Mouse (Mus musculus): ENCODE measurements at regions not wholly inside any gene's neighbourhood (a gene's known extent, or its start where the extent isn't known, plus 50 kb on each side); places are given as distances from the start of the nearest gene placed in this dataset.

DNA sequence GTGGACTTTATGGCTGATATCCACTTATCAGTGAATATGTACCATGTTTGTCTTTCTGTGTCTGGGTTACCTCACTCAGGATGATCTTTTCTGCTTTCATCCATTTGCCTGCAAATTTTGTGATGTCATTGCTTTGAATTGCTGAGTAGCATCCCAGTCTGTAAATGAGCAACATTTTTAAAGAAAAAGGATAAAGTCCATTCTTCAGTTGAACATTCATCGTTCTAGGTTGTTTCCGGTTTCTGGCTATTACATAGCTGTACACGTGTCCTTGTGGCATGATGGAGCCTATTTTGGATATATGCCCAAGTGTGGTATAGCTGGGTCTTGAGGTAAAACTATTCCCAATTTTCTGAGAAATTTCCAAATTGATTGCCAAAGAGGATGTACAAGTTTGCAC is 107.9 kb upstream of the Ccdc122 start:
- H3K4me3 ChIP-seq (replicated peaks; ENCODE audit: low read length): no peak overlapping the region
- TF ChIP-seq NANOG (IDR thresholded peaks at IDR 0.05; ENCODE audit: borderline replicate concordance, low read length): no peak
- TF ChIP-seq CTCF (conservative IDR thresholded peaks at IDR 0.05; ENCODE audit: low read length): no peak
- no peak for TF ChIP-seq POU5F1 (IDR thresholded peaks at IDR 0.05; ENCODE audit: borderline replicate concordance, low read length)

DNA sequence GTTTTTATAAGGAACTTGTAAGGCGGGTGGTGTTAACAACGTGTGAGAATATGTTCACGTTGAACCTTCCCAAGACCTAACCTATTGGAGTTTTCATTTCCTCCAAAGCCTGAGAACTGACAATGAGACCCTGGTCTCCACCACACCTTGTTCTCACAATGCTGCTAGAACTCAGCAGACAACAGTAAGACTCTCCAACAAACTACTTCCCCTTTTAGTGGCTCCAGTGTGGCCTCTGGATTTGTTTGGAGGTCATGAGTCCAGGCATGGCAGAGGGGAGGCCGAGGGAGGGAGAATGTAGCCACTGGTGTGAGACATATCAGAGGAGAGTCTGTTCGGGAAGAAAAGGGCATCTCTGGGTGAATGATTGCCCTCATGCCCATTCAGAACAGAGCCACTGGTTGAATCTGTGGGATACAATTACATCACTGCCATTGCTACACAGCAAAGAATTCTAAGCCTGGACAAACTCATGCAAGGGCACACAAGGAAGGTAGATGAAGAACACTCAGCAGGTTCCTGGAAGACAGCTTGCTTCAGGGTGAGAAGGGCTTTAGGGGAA is 109.2 kb upstream of the Ccdc122 start:
- TF ChIP-seq POU5F1 (IDR thresholded peaks at IDR 0.05; ENCODE audit: borderline replicate concordance, low read length) (no peak), CTCF (conservative IDR thresholded peaks at IDR 0.05; ENCODE audit: low read length) (no peak), NANOG (IDR thresholded peaks at IDR 0.05; ENCODE audit: borderline replicate concordance, low read length) (no peak)
- Histone ChIP-seq H3K4me1 (replicated peaks; ENCODE audit: low read depth, low read length) (no peaks in the 10 kb centered on the region), H3K36me3 (ENCODE audit: insufficient read depth, low read length) (no peaks in the 10 kb centered on the region), H3K4me3 (replicated peaks; ENCODE audit: low read length) (no peak overlapping the region), H3K27me3 (ENCODE audit: insufficient read depth, low read length) (no peaks in the 10 kb centered on the region), H3K9me3 (ENCODE audit: low read length) (no peaks in the 10 kb centered on the region)

More for the DNA sequence above, 107.9 kb upstream of the Ccdc122 start:
- no peaks in the 10 kb centered on the region for H3K36me3 ChIP-seq (ENCODE audit: insufficient read depth, low read length)
- no peaks in the 10 kb centered on the region for H3K4me1 ChIP-seq (replicated peaks; ENCODE audit: low read depth, low read length)
- no peaks in the 10 kb centered on the region for H3K9me3 ChIP-seq (ENCODE audit: low read length)
- no peaks in the 10 kb centered on the region for H3K27me3 ChIP-seq (ENCODE audit: insufficient read depth, low read length)

DNA sequence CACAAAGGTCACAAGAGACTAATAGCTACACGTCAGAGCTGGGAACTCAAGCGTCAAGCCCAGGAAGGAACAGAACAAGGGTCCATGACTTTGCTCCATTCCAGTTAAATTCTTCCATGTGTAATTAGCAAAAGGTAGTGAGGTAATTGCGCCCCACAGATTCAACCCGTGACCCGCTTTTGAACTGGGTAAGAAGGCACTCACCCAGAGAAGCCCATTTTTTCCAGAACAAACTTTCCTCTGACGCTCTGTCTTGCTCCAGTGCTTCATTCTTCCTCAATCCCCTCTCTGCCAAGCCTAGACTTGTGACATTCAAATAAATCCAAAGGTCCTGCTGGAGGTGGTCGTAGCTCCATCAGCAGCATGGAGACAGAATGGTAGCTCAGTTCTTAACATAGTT is 110.2 kb upstream of the Ccdc122 start:
- Histone ChIP-seq H3K4me3 (replicated peaks; ENCODE audit: low read length) (no peak overlapping the region), H3K9me3 (ENCODE audit: low read length) (no peaks in the 10 kb centered on the region), H3K4me1 (replicated peaks; ENCODE audit: low read depth, low read length) (no peaks in the 10 kb centered on the region), H3K27me3 (ENCODE audit: insufficient read depth, low read length) (no peaks in the 10 kb centered on the region), H3K36me3 (ENCODE audit: insufficient read depth, low read length) (no peaks in the 10 kb centered on the region)
- TF ChIP-seq NANOG (IDR thresholded peaks at IDR 0.05; ENCODE audit: borderline replicate concordance, low read length) (no peak), POU5F1 (IDR thresholded peaks at IDR 0.05; ENCODE audit: borderline replicate concordance, low read length) (no peak), CTCF (conservative IDR thresholded peaks at IDR 0.05; ENCODE audit: low read length) (no peak)

DNA sequence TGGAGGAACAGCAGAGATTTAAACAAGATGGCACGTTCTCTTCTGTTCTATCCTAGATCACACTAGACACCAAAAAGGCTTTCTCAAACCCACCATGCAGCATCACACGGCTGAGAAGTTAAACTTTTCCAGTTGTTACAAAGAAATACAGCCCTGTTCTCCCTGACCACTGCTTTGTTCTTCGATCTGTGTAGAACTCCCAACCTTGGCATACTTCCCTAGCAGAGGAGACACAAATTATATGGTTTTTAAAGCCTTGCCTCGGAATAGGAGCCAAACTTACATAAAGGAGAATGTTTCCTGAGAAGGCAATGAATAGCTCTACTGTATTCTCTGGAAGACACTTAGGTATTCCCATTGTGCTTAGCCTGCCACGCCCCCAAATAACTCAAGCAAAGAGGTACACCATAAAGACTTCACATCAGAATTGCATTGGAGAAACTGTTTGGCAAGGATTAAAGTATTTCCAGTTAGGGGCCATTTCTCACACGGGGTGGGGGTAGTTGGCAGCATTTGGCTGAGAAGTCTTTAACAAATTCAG is 114.1 kb upstream of the Ccdc122 start:
- no peaks in the 10 kb centered on the region for H3K4me1 ChIP-seq (replicated peaks; ENCODE audit: low read depth, low read length)
- no peak for TF ChIP-seq CTCF (conservative IDR thresholded peaks at IDR 0.05; ENCODE audit: low read length)
- no peak for TF ChIP-seq POU5F1 (IDR thresholded peaks at IDR 0.05; ENCODE audit: borderline replicate concordance, low read length)
- TF ChIP-seq NANOG (IDR thresholded peaks at IDR 0.05; ENCODE audit: borderline replicate concordance, low read length): no peak
- H3K27me3 ChIP-seq (ENCODE audit: insufficient read depth, low read length): no peaks in the 10 kb centered on the region
- no peaks in the 10 kb centered on the region for H3K9me3 ChIP-seq (ENCODE audit: low read length)
- no peaks in the 10 kb centered on the region for H3K36me3 ChIP-seq (ENCODE audit: insufficient read depth, low read length)
- H3K4me3 ChIP-seq (replicated peaks; ENCODE audit: low read length): no peak overlapping the region

DNA sequence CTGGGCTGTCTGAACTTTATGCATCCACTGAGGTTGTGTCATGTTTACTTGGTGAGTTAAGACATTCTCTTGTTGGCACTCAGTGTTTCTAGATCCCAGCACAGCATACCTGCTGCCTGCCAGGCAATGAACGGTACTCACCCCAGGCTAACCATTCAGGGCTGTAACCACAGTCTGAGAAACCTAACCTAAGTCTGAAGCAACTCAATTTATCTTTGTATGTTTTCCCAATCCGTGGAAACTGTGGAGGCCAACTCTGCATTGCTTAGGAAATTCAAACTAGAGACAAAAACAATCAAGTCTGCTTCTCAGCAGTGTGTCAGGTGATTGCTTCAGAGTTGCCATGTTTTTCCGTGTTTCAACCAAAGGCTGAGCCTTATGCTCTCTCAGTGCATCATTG is 118.5 kb upstream of the Ccdc122 start:
- Histone ChIP-seq H3K4me3 (replicated peaks; ENCODE audit: low read length) (no peak overlapping the region), H3K36me3 (ENCODE audit: insufficient read depth, low read length) (no peaks in the 10 kb centered on the region), H3K27me3 (ENCODE audit: insufficient read depth, low read length) (0 out of 2 replicates have a peak, but pooled peaks cover 4% of the 10 kb centered on the region), H3K4me1 (replicated peaks; ENCODE audit: low read depth, low read length) (no peaks in the 10 kb centered on the region), H3K9me3 (ENCODE audit: low read length) (no peaks in the 10 kb centered on the region)
- TF ChIP-seq POU5F1 (IDR thresholded peaks at IDR 0.05; ENCODE audit: borderline replicate concordance, low read length) (no peak), NANOG (IDR thresholded peaks at IDR 0.05; ENCODE audit: borderline replicate concordance, low read length) (no peak), CTCF (conservative IDR thresholded peaks at IDR 0.05; ENCODE audit: low read length) (no peak)

DNA sequence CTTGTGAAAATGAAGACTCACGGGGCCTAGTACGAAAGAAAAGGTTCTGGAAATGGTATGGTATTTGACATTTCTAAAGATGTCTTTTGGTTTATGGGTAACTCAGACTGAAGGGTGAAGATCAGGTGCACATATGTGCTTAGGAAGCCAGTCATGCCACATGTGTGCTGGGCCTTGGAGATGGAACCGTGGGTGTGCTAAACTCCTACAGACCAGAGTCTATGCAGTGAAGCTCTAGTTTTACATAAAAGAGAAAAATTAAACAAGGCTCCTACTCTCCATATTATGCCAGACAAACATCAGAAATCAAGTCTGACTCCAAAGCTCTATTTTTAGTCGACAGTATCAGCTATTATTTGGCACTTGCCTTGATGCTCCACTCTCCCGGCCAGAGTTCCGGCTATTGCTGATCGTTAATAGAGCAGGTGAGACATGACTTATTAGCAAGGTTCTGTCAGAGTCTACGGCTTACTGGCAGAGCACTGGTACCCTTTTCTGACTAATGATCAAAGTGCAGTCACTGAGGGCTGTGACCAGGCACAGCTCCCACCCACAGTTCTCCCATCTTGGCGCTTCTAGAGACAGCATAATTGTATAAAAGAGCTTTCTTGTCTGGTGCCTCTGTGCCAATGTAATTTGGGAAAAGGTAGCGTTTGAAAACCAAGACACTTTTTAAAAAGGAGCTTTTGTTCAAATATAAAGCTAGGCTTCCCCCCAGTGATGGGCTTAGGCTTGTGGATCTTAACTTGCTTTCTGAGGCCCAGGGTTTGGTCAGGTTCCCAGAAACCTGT is 119.2 kb upstream of the Ccdc122 start:
- no peaks in the 10 kb centered on the region for H3K4me1 ChIP-seq (replicated peaks; ENCODE audit: low read depth, low read length)
- 0 out of 2 replicates have a peak, but pooled peaks cover 4% of the 10 kb centered on the region for H3K27me3 ChIP-seq (ENCODE audit: insufficient read depth, low read length)
- no peaks in the 10 kb centered on the region for H3K9me3 ChIP-seq (ENCODE audit: low read length)
- TF ChIP-seq CTCF (conservative IDR thresholded peaks at IDR 0.05; ENCODE audit: low read length): no peak
- no peak for TF ChIP-seq NANOG (IDR thresholded peaks at IDR 0.05; ENCODE audit: borderline replicate concordance, low read length)
- no peak for TF ChIP-seq POU5F1 (IDR thresholded peaks at IDR 0.05; ENCODE audit: borderline replicate concordance, low read length)
- H3K4me3 ChIP-seq (replicated peaks; ENCODE audit: low read length): no peak overlapping the region
- no peaks in the 10 kb centered on the region for H3K36me3 ChIP-seq (ENCODE audit: insufficient read depth, low read length)

DNA sequence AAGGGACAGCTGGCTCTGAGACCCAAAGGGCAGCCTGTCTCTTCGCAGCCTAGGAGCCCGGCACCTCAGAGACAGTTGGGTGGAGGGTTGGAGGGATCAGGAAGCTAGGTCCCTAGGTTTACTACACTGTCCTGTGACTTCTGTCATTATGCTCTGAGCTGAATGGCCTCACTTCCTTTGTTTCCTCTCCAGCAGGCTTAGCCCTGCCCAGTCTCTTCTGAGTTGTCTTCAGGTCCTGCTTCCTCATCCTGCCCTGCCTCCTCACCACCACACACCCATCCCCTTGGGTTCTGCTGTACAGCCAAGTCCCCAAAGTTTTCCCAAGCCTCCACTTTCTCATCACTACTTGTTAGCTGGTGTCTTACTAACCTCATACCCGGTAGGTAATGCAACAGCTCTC is 122.7 kb upstream of the Ccdc122 start:
- H3K9me3 ChIP-seq (ENCODE audit: low read length): no peaks in the 10 kb centered on the region
- 0 out of 2 replicates have a peak, but pooled peaks cover 4% of the 10 kb centered on the region for H3K27me3 ChIP-seq (ENCODE audit: insufficient read depth, low read length)
- H3K4me1 ChIP-seq (replicated peaks; ENCODE audit: low read depth, low read length): no peaks in the 10 kb centered on the region
- no peak overlapping the region for H3K4me3 ChIP-seq (replicated peaks; ENCODE audit: low read length)
- TF ChIP-seq CTCF (conservative IDR thresholded peaks at IDR 0.05; ENCODE audit: low read length) (no peak), POU5F1 (IDR thresholded peaks at IDR 0.05; ENCODE audit: borderline replicate concordance, low read length) (no peak), NANOG (IDR thresholded peaks at IDR 0.05; ENCODE audit: borderline replicate concordance, low read length) (no peak)
- no peaks in the 10 kb centered on the region for H3K36me3 ChIP-seq (ENCODE audit: insufficient read depth, low read length)

DNA sequence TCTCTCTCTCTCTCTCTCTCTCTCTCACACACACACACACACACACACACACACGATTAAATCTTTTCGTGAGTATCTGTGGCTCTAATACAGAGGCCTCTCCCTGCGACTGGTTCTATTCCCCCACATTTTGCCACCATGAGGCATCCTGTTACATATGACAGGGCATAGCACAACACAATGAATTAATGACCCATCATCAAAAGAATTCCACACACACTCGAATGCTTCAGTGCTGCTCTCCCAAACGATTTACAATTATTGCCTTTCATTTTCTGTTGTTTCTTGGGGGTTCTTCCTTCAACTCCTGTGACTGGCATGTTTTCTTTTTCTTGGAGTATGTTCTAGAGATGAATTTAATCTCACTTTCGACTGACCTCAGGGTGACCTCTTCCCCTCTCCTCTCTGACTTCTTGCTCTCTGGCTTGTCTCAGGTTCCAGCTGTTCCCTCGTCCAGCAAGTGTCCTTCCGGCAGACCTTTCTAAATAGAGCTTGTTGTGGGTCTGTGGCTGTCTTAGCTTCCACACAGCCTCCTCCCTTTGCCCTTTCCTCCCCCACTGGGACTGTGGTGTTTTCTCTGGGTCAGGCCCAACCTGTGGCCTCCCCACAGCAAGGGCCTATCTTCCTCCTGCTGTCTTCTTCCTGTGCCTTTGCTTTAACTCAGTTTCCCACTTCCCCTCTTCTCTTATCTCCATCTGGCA is 124.1 kb upstream of the Ccdc122 start:
- 0 out of 2 replicates have a peak, but pooled peaks cover 4% of the 10 kb centered on the region for H3K27me3 ChIP-seq (ENCODE audit: insufficient read depth, low read length)
- no peaks in the 10 kb centered on the region for H3K9me3 ChIP-seq (ENCODE audit: low read length)
- TF ChIP-seq NANOG (IDR thresholded peaks at IDR 0.05; ENCODE audit: borderline replicate concordance, low read length) (no peak), CTCF (conservative IDR thresholded peaks at IDR 0.05; ENCODE audit: low read length) (no peak), POU5F1 (IDR thresholded peaks at IDR 0.05; ENCODE audit: borderline replicate concordance, low read length) (no peak)
- H3K4me1 ChIP-seq (replicated peaks; ENCODE audit: low read depth, low read length): peaks cover 11% of the 10 kb centered on the region
- no peaks in the 10 kb centered on the region for H3K36me3 ChIP-seq (ENCODE audit: insufficient read depth, low read length)
- no peak overlapping the region for H3K4me3 ChIP-seq (replicated peaks; ENCODE audit: low read length)

All from E14TG2a.4 (cell line).